ENCODE assay signal across 9 mouse cellular contexts in the genomic region with DNA sequence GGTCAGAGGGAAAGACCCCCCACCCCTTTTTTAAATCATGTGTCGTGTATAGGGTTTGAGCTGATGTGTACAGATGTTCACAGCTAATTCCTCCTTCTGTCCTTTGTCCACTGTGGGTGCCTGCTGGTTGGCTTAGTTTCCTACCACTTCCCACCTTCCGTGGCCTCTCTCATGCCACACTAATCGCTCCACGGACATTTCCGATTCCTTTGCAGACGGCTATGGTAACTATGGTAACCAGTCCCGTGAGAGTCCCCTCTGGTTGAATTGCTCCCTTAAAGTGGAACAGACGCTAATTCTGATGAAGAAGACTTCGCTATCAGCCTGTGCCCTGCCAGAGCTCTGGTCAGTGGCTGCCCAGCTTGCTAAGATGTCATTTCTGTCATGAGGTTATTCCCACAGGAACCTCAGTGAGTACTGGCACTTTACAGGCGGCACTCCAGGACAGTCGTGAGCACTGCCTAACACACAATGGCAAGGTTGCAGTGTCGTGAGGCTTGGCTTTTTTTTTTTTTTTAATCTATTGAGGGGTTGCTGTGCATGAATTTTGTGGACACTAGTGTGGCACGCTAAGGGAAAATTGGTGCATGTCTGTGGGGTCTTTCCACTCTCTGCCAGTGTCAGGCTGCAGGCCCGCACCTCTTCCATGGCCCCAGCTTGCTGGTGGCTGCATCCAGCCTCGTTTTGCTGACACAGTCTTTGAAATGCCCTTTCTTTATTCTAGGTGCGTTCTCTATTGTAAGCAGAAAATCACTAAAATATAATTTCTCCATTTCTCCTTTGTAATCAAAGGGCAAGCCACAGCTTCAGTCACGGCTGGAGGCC.
DNase-seq lines count a peak whose midpoint lies in the region; ATAC-seq and TF ChIP-seq lines count a peak whose summit lies in the region.
"Had no signal": no experiment of that assay in that cellular context is flagged by ENCODE, and none has a peak within 500 bp of the region (broad histone marks: within the 10 kb centered on the region; RNA-seq: fewer than 3 reads in every experiment).

No protein-coding gene starts in this region.

- TF ChIP-seq CTCF in heart, adult 2 months (IDR thresholded peaks at IDR 0.05) = no peak

- H3K27ac ChIP-seq in heart, adult 2 months = no peak overlapping the region
- no peak overlapping the region for H3K27ac ChIP-seq in forebrain, embryonic 16.5 days (ENCODE audit: low read length)
- peak overlapping the region; percentile 84 for H3K27ac ChIP-seq in midbrain, embryonic 13.5 days
- H3K27ac ChIP-seq: liver, embryonic 12.5 days had no signal

- intact Hi-C loops in heart, adult 2 months (cut with DNase I) = no loop called here

- TF ChIP-seq EP300 in heart, adult 2 months (IDR thresholded peaks at IDR 0.05; ENCODE audit: insufficient read depth, low read depth, low read length) = no peak

- no peaks in the 10 kb centered on the region for H3K4me1 ChIP-seq in heart, adult 2 months (ENCODE audit: control insufficient read depth, insufficient read depth, low read length)
- H3K4me1 ChIP-seq in forebrain, embryonic 16.5 days (replicated peaks; ENCODE audit: control insufficient read depth, insufficient read depth, low read length) = peaks cover 6% of the 10 kb centered on the region
- peaks cover 19% of the 10 kb centered on the region for H3K4me1 ChIP-seq in midbrain, embryonic 13.5 days (replicated peaks)
- H3K4me1 ChIP-seq: liver, embryonic 12.5 days had no signal

- H3K4me2 ChIP-seq in forebrain, embryonic 16.5 days (ENCODE audit: low read length) = peak overlapping the region; percentile 13; the same call in 1 of the 2 replicates
- peak overlapping the region; percentile 31 for H3K4me2 ChIP-seq in midbrain, embryonic 13.5 days (replicated peaks)
- H3K4me2 ChIP-seq: liver, embryonic 12.5 days had no signal

- H3K9ac ChIP-seq in heart, adult 2 months (ENCODE audit: low read depth, low read length) = no peak overlapping the region
- no peak overlapping the region for H3K9ac ChIP-seq in forebrain, embryonic 16.5 days (replicated peaks; ENCODE audit: low read depth, low read length)
- no peak overlapping the region; the same call in 1 of the 2 replicates for H3K9ac ChIP-seq in midbrain, embryonic 13.5 days (replicated peaks)
- H3K9ac ChIP-seq: liver, embryonic 12.5 days had no signal

- H3K79me2 ChIP-seq in heart, adult 2 months (replicated peaks; ENCODE audit: control insufficient read depth, insufficient read depth, low read length) = no peaks in the 10 kb centered on the region

- H3K27me3 ChIP-seq in heart, adult 2 months (ENCODE audit: control insufficient read depth, insufficient read depth, low read length) = no peaks in the 10 kb centered on the region
- H3K27me3 ChIP-seq in forebrain, embryonic 16.5 days (replicated peaks; ENCODE audit: control insufficient read depth, insufficient read depth, low read length) = no peaks in the 10 kb centered on the region
- H3K27me3 ChIP-seq in midbrain, embryonic 13.5 days = no peaks in the 10 kb centered on the region
- H3K27me3 ChIP-seq: liver, embryonic 12.5 days had no signal

- H3K9me3 ChIP-seq in forebrain, embryonic 16.5 days (ENCODE audit: control insufficient read depth, low read length) = 0 out of 2 replicates have a peak, but pooled peaks cover 4% of the 10 kb centered on the region
- no peaks in the 10 kb centered on the region for H3K9me3 ChIP-seq in midbrain, embryonic 13.5 days
- H3K9me3 ChIP-seq: liver, embryonic 12.5 days had no signal

- H3K4me3 ChIP-seq in heart, adult 2 months = no peak overlapping the region
- no peak overlapping the region for H3K4me3 ChIP-seq in forebrain, embryonic 16.5 days (replicated peaks; ENCODE audit: low read length)
- peak overlapping the region; percentile 16 for H3K4me3 ChIP-seq in midbrain, embryonic 13.5 days (replicated peaks)
- H3K4me3 ChIP-seq: liver, embryonic 12.5 days had no signal

- no peak for TF ChIP-seq POLR2A in heart, adult 2 months (IDR thresholded peaks at IDR 0.05; ENCODE audit: insufficient read depth, low read depth, low read length)

- peak; percentile 68 for ATAC-seq in forebrain, embryonic 16.5 days
- peak; percentile 89 for ATAC-seq in midbrain, embryonic 13.5 days
- ATAC-seq: liver, embryonic 12.5 days had no signal

- H3K36me3 ChIP-seq in heart, adult 2 months (ENCODE audit: control insufficient read depth, insufficient read depth, low read length) = no peaks in the 10 kb centered on the region
- no peaks in the 10 kb centered on the region for H3K36me3 ChIP-seq in forebrain, embryonic 16.5 days (ENCODE audit: control insufficient read depth, insufficient read depth)
- no peaks in the 10 kb centered on the region for H3K36me3 ChIP-seq in midbrain, embryonic 13.5 days
- H3K36me3 ChIP-seq: liver, embryonic 12.5 days had no signal

- peak; percentile 37 for DNase-seq in heart, postnatal 4 days
- DNase-seq in heart, adult 2 months = no peak
- DNase-seq in brain, embryonic 18.5 days (ENCODE audit: low read depth, low spot score) = peak; percentile 32
- no peak for DNase-seq in layer of hippocampus, postnatal 25 days (ENCODE audit: extremely low spot score in 1 of 2, low spot score in 1 of 2)
- no peak for DNase-seq in spleen, adult 18-20 months
- no peak for DNase-seq in urinary bladder, postnatal 4 days (ENCODE audit: low spot score in 2 of 2)

- WGBS in heart, adult 2 months = 64% methylated on average over 17 of the region's 17 CpGs
- 38% methylated on average over 17 of the region's 17 CpGs for WGBS in forebrain, embryonic 16.5 days
- WGBS in midbrain, embryonic 13.5 days = 15% methylated on average over 17 of the region's 17 CpGs

Comparison
In these comparisons a context has a peak if more than half of its experiments do, and no peak if none do; other contexts are left out.
1. DNase-seq: peak in heart, postnatal 4 days (single experiment) and brain, embryonic 18.5 days (single experiment); none in heart, adult 2 months (0 of 2), layer of hippocampus, postnatal 25 days (0 of 2), spleen, adult 18-20 months (0 of 2) and urinary bladder, postnatal 4 days (0 of 2).